ENCODE assay signal across 26 mouse cellular contexts in genomic region chr9:102753299-102753698, GRCm38 (mm10). TPM values are rescaled to one million over a fixed set of nuclear protein-coding genes. Genes with fewer than 3 reads are reported as not detected.
DNase-seq lines count a peak whose midpoint lies in the region; ATAC-seq and TF ChIP-seq lines count a peak whose summit lies in the region.
"Had no signal": no experiment of that assay in that cellular context is flagged by ENCODE, and none has a peak within 500 bp of the region (broad histone marks: within the 10 kb centered on the region; RNA-seq: fewer than 3 reads in every experiment).

No protein-coding gene starts in this region.

- no peaks in the 10 kb centered on the region for H3K27me3 ChIP-seq in intestine, embryonic 15.5 days (replicated peaks)
- H3K27me3 ChIP-seq in intestine, embryonic 16.5 days (replicated peaks; ENCODE audit: control insufficient read depth, insufficient read depth, low read length): no peaks in the 10 kb centered on the region
- no peaks in the 10 kb centered on the region for H3K27me3 ChIP-seq in stomach, embryonic 14.5 days (ENCODE audit: control insufficient read depth, insufficient read depth, low read length)
- no peaks in the 10 kb centered on the region for H3K27me3 ChIP-seq in stomach, postnatal 0 days (ENCODE audit: control insufficient read depth, insufficient read depth, low read length)
- H3K27me3 ChIP-seq: embryonic facial prominence, embryonic 12.5 days; embryonic facial prominence, embryonic 15.5 days; forebrain, embryonic 12.5 days; forebrain, embryonic 15.5 days; heart, embryonic 13.5 days had no signal

- H3K36me3 ChIP-seq in intestine, embryonic 15.5 days: no peaks in the 10 kb centered on the region
- no peaks in the 10 kb centered on the region for H3K36me3 ChIP-seq in intestine, embryonic 16.5 days (ENCODE audit: control insufficient read depth, insufficient read depth, low read length)
- H3K36me3 ChIP-seq in stomach, embryonic 14.5 days (ENCODE audit: control insufficient read depth, insufficient read depth, low read length): no peaks in the 10 kb centered on the region
- H3K36me3 ChIP-seq in stomach, postnatal 0 days (ENCODE audit: control insufficient read depth, insufficient read depth, low read length): no peaks in the 10 kb centered on the region
- H3K36me3 ChIP-seq: embryonic facial prominence, embryonic 12.5 days; embryonic facial prominence, embryonic 15.5 days; forebrain, embryonic 12.5 days; forebrain, embryonic 15.5 days; heart, embryonic 10.5 days; heart, embryonic 13.5 days had no signal

- no peak overlapping the region for H3K4me2 ChIP-seq in intestine, embryonic 15.5 days (replicated peaks)
- no peak overlapping the region for H3K4me2 ChIP-seq in intestine, embryonic 16.5 days (ENCODE audit: low read depth, low read length)
- H3K4me2 ChIP-seq in stomach, embryonic 14.5 days (replicated peaks; ENCODE audit: low read depth, low read length): no peak overlapping the region
- H3K4me2 ChIP-seq in stomach, postnatal 0 days (replicated peaks; ENCODE audit: low read depth): no peak overlapping the region
- H3K4me2 ChIP-seq: embryonic facial prominence, embryonic 12.5 days; embryonic facial prominence, embryonic 15.5 days; forebrain, embryonic 12.5 days; forebrain, embryonic 15.5 days; heart, embryonic 13.5 days; hindbrain, embryonic 14.5 days had no signal

- TF ChIP-seq CTCF in stomach, postnatal 0 days (IDR thresholded peaks at IDR 0.05; ENCODE audit: low read depth): no peak
- no peak for TF ChIP-seq CTCF in embryonic fibroblast, embryonic 13.5 days (IDR thresholded peaks at IDR 0.05; ENCODE audit: borderline replicate concordance, insufficient read depth, low read length)

- peaks cover 22% of the 10 kb centered on the region for H3K4me1 ChIP-seq in intestine, embryonic 15.5 days (replicated peaks)
- H3K4me1 ChIP-seq in intestine, embryonic 16.5 days (ENCODE audit: control insufficient read depth, insufficient read depth, low read length): peaks cover 16% of the 10 kb centered on the region
- H3K4me1 ChIP-seq in stomach, embryonic 14.5 days (ENCODE audit: control insufficient read depth, insufficient read depth, low read length): peaks cover 27% of the 10 kb centered on the region
- H3K4me1 ChIP-seq in stomach, postnatal 0 days (replicated peaks; ENCODE audit: control insufficient read depth, insufficient read depth): 0 out of 2 replicates have a peak, but pooled peaks cover 6% of the 10 kb centered on the region
- H3K4me1 ChIP-seq in embryonic fibroblast, embryonic 13.5 days (ENCODE audit: control insufficient read depth, insufficient read depth, low read length): peaks cover 8% of the 10 kb centered on the region
- H3K4me1 ChIP-seq: forebrain, embryonic 15.5 days had no signal

- TF ChIP-seq POLR2A in embryonic fibroblast, embryonic 13.5 days (IDR thresholded peaks at IDR 0.05; ENCODE audit: low read depth, low read length): no peak

- H3K4me3 ChIP-seq in intestine, embryonic 15.5 days (replicated peaks): no peak overlapping the region
- H3K4me3 ChIP-seq in intestine, embryonic 16.5 days (ENCODE audit: low read length): no peak overlapping the region
- H3K4me3 ChIP-seq in stomach, embryonic 14.5 days (ENCODE audit: low read depth, low read length): no peak overlapping the region
- H3K4me3 ChIP-seq in stomach, postnatal 0 days (ENCODE audit: low read depth, low read length): no peak overlapping the region
- no peak overlapping the region for H3K4me3 ChIP-seq in embryonic fibroblast, embryonic 13.5 days (ENCODE audit: insufficient read depth, low read length)
- H3K4me3 ChIP-seq: embryonic facial prominence, embryonic 12.5 days; embryonic facial prominence, embryonic 15.5 days; erythroblast, embryonic 14.5 days; forebrain, embryonic 12.5 days; forebrain, embryonic 15.5 days; heart, adult 2 months; heart, embryonic 10.5 days; heart, embryonic 13.5 days had no signal

- H3K9me3 ChIP-seq in intestine, embryonic 15.5 days: no peaks in the 10 kb centered on the region
- no peaks in the 10 kb centered on the region for H3K9me3 ChIP-seq in intestine, embryonic 16.5 days (ENCODE audit: control insufficient read depth, low read length)
- H3K9me3 ChIP-seq in stomach, embryonic 14.5 days (ENCODE audit: control insufficient read depth, low read depth, low read length): no peaks in the 10 kb centered on the region
- H3K9me3 ChIP-seq in stomach, postnatal 0 days (ENCODE audit: control insufficient read depth, low read length): no peaks in the 10 kb centered on the region
- H3K9me3 ChIP-seq: embryonic facial prominence, embryonic 12.5 days; embryonic facial prominence, embryonic 15.5 days; forebrain, embryonic 12.5 days; forebrain, embryonic 15.5 days; heart, embryonic 10.5 days; heart, embryonic 13.5 days had no signal

- no peak for DNase-seq in stomach, postnatal 0 days (ENCODE audit: low spot score)
- no peak for DNase-seq in right cerebral cortex, postnatal 10 days (ENCODE audit: low spot score in 2 of 2)
- no peak for DNase-seq in layer of hippocampus, postnatal 36 days
- DNase-seq: adrenal gland, adult 8-10 months; adrenal gland, postnatal 25 days; cerebellum, adult 18-20 months; cerebellum, adult 9-10 months; cerebellum, postnatal 25 days; gastrocnemius, postnatal 36 days; heart, adult 2 months; heart, postnatal 14 days; heart, postnatal 4 days had no signal

- TF ChIP-seq EP300 in stomach, postnatal 0 days (optimal IDR thresholded peaks at IDR 0.05): no peak

- no peak overlapping the region for H3K9ac ChIP-seq in intestine, embryonic 15.5 days
- no peak overlapping the region for H3K9ac ChIP-seq in intestine, embryonic 16.5 days (ENCODE audit: low read depth, low read length)
- H3K9ac ChIP-seq in stomach, embryonic 14.5 days (replicated peaks; ENCODE audit: low read depth, low read length): no peak overlapping the region
- H3K9ac ChIP-seq in stomach, postnatal 0 days (ENCODE audit: low read length): no peak overlapping the region
- H3K9ac ChIP-seq: embryonic facial prominence, embryonic 12.5 days; embryonic facial prominence, embryonic 15.5 days; forebrain, embryonic 12.5 days; forebrain, embryonic 15.5 days; heart, embryonic 13.5 days; hindbrain, embryonic 14.5 days had no signal

- no peak for ATAC-seq in intestine, embryonic 15.5 days
- ATAC-seq in intestine, embryonic 16.5 days: no peak
- ATAC-seq in stomach, embryonic 14.5 days (ENCODE audit: insufficient number of reproducible peaks, insufficient read depth, low FRiP score, low read depth): no peak
- no peak for ATAC-seq in stomach, postnatal 0 days (ENCODE audit: low FRiP score, low TSS enrichment)
- ATAC-seq: activated CD4-positive, CD25-positive, alpha-beta regulatory T cell, adult 4 months; forebrain, embryonic 15.5 days; hindbrain, postnatal 0 days had no signal

- H3K27ac ChIP-seq in intestine, embryonic 15.5 days: 0 out of 2 replicates have a peak overlapping the region, but pooled peaks have one; percentile 19
- no peak overlapping the region for H3K27ac ChIP-seq in intestine, embryonic 16.5 days (ENCODE audit: low read length)
- H3K27ac ChIP-seq in stomach, embryonic 14.5 days (ENCODE audit: low read length): peak overlapping the region; percentile 88
- no peak overlapping the region for H3K27ac ChIP-seq in stomach, postnatal 0 days (replicated peaks)
- peak overlapping the region; percentile 35; the same call in 1 of the 2 replicates for H3K27ac ChIP-seq in embryonic fibroblast, embryonic 13.5 days (ENCODE audit: insufficient read depth, low read length)
- H3K27ac ChIP-seq: embryonic facial prominence, embryonic 12.5 days; embryonic facial prominence, embryonic 15.5 days; forebrain, embryonic 12.5 days; forebrain, embryonic 15.5 days; heart, adult 2 months; heart, embryonic 10.5 days; heart, embryonic 13.5 days; hindbrain, embryonic 14.5 days; hindbrain, postnatal 0 days had no signal

RNA-seq across cellular contexts. Expression of gene Amotl2, which starts 36.8 kb away (rescaled TPM):
- polyA plus RNA-seq in intestine, embryonic 15.5 days (2015; fragmentation: Nextera tagmentation; extraction: Ambion mirVana): 31.8 and 32.9 TPM in 2 replicates
- polyA plus RNA-seq in intestine, embryonic 16.5 days (2015; fragmentation: Nextera tagmentation; extraction: Ambion mirVana): 20.4 and 21.8 TPM in 2 replicates
- 22.1 and 28.9 TPM in 2 replicates for polyA plus RNA-seq in stomach, embryonic 14.5 days (2014; fragmentation: Nextera tagmentation; extraction: Ambion mirVana)
- polyA plus RNA-seq in stomach, postnatal 0 days (2015; fragmentation: Nextera tagmentation; extraction: Ambion mirVana): 18.6 and 22.7 TPM in 2 replicates
- polyA plus RNA-seq in embryonic fibroblast, embryonic 13.5 days (2011; ENCODE audit: insufficient read length, low read depth, missing spikeins): 135 and 188 TPM in 2 replicates
- total RNA-seq in layer of hippocampus, postnatal 36 days (2021): 10 to 100 TPM; 17.2 to 18.6 TPM
- polyA plus RNA-seq: activated CD4-positive, CD25-positive, alpha-beta regulatory T cell, adult 4 months had no signal

Comparison
In these comparisons a context has a peak if more than half of its experiments do, and no peak if none do; other contexts are left out.
1. H3K27ac ChIP-seq: peak in intestine, embryonic 15.5 days (single experiment), stomach, embryonic 14.5 days (single experiment) and embryonic fibroblast, embryonic 13.5 days (single experiment); none in intestine, embryonic 16.5 days (single experiment) and stomach, postnatal 0 days (single experiment).